Mouse (Mus musculus): ENCODE measurements around the gene Ranbp2.

GRCm38 (mm10) chr10:58427930-58428329 is 18.8 kb upstream of the Ranbp2 start:
- TF ChIP-seq POLR2A (IDR thresholded peaks at IDR 0.05; ENCODE audit: insufficient read depth, low read depth, low read length) = no peak
- TF ChIP-seq EP300 (IDR thresholded peaks at IDR 0.05; ENCODE audit: insufficient read depth, low read depth, low read length) = no peak

Data from heart, adult 2 months (tissue).